Mouse (Mus musculus) bone marrow, adult 2 months (tissue): ENCODE data around the gene Zwilch. TPM values are rescaled to one million over a fixed set of nuclear protein-coding genes. Genes with fewer than 3 reads are reported as not detected.
A peak's percentile ranks its signal among the peaks of the same experiment; 100 is the strongest.
"Not testable (repeated sequence)": the region's sequence is repeated elsewhere in the genome, so short reads cannot be mapped to it uniquely, and the experiment has no call there.

Experiments used
- H3K27ac ChIP-seq: fragments of 200-500 bp; 2 replicates; pipeline ENCODE4 v1.5.1; 2012; ENCODE audit warnings: low read depth, mild to moderate bottlenecking, control low read depth, inconsistent platforms, low read length; ENCODE audit not compliant: control insufficient read depth, poor library complexity, insufficient read depth
- H3K4me1 ChIP-seq: fragments of 200-500 bp; 2 replicates; pipeline ENCODE4 v1.6.1; 2011; ENCODE audit warnings: low read length; ENCODE audit not compliant: control insufficient read depth, insufficient read depth
- H3K4me3 ChIP-seq: fragments of 200-500 bp; replicated peaks from 2 replicates; pipeline ENCODE3; 2011; ENCODE audit warnings: mild to moderate bottlenecking, low read depth, low read length, control low read depth; ENCODE audit not compliant: control insufficient read depth
- CTCF ChIP-seq: fragments of 200-500 bp; IDR thresholded peaks from 2 replicates; pipeline ENCODE4 v1.5.1; 2011; ENCODE audit warnings: low read length, control low read depth; ENCODE audit not compliant: control insufficient read depth, insufficient read depth
- POLR2A ChIP-seq: fragments of 200-500 bp; IDR thresholded peaks from 2 replicates; pipeline ENCODE4 v1.6.1; 2011; ENCODE audit warnings: low read depth, mild to moderate bottlenecking, control low read depth, low read length, borderline replicate concordance; ENCODE audit not compliant: control insufficient read depth
- WGBS: fragments of 180-500 bp; shearing (Covaris S2); methylation state at CpG from one replicate; pipeline ENCODE4 v1.1.7; 2018; 5-methylcytosine and 5-hydroxymethylcytosine counted together
- polyA plus RNA-seq: library from polyadenylated mRNA; stranded (reverse); fragments of >200 nt; gene quantifications from 2 replicates; pipeline ENCODE4 v1.2.4, GENCODE M21; 2011; ENCODE audit warnings: low replicate concordance; ENCODE audit not compliant: missing spikeins, insufficient read depth, insufficient read length

Zwilch gene
- polyA plus RNA-seq, 1 experiment, result 29.9 TPM

DNA sequence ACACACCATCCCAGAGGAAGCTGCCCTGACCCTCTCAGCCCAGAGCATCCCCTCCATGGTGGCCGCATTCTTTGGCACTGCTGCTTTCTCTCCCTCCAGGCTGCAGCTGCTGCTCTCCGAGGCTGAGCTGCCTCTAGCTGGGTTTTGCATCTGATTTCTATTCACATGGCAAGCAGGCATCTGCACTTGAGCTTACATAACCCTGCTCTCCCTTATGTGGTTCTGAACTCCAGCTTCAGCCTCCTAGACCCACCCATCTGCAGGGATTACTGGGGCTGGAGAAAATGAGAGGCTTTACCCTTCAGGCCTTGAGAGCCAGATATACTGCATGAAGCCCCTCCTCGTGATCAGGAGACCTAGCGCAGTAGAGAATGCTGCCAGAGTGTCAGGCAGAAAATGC lies 22.6 kb upstream of the Zwilch start:
- H3K4me1 ChIP-seq, result no peaks in the 10 kb centered on the region
- H3K4me3 ChIP-seq, result no peak overlapping the region
- H3K27ac ChIP-seq, result no peak overlapping the region
- 83% methylated on average over 4 of the region's 4 CpGs for WGBS
- TF ChIP-seq POLR2A, result no peak
- TF ChIP-seq CTCF, result no peak

DNA sequence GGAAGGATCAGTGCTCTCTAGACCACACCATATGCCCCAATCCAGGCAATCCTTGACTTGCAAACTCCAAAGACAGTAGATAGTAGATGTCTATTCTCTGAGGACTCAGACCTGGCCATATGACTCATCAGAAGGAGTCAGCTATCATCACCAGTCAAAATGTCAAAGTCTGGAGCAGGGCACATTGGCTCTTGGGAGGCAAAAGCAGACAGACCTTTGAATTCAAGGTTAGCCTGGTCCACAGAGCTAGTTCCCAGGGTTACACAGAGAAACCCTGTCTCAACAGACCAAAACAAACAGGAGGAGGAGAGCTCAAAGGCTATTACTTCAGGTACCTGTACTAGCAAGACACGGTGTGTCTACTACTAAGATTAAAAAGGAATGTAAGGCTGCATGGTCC lies 21.0 kb upstream of the Zwilch start:
- H3K27ac ChIP-seq, result no peak overlapping the region
- H3K4me1 ChIP-seq, result no peaks in the 10 kb centered on the region
- TF ChIP-seq POLR2A (no peak), CTCF (no peak)
- H3K4me3 ChIP-seq, result no peak overlapping the region
- WGBS, result 91% methylated on average over 1 of the region's 1 CpGs

DNA sequence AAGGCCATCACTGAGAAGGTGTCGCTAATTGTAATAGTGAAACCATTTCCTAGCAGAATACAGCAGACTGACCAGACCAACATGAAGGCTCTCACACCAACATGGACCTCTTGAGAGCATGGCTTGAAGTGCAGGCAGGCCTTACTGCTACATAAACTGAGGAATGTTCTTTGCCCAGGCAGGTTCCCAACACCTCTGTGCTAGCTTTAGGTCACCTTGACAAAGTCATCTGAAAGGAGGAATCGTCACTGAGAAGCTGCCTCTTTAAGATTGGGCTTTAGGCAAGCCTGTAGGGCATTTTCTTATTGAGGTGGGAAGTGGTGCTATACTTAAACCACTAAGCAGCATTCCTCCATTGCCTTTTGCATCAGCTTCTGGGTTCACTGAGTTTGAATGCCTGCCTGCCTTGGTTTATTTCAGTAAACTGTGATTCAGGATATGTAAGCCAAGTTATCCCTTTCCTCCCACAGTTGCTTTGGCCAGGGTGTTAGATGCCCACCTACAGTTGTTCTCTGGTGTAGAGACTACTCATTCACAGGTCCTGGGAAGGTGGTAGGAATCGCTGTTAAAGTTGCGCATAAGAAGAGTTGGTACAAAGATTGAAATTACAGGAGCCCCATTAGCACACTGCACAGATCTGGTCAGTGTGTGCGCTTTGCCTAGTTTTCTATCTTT lies 11.4 kb upstream of the Zwilch start:
- TF ChIP-seq CTCF (no peak), POLR2A (no peak)
- 86% methylated on average over 5 of the region's 5 CpGs for WGBS
- H3K27ac ChIP-seq, result no peak overlapping the region
- H3K4me1 ChIP-seq, result no peaks in the 10 kb centered on the region; the same call in 1 of the 2 replicates
- no peak overlapping the region for H3K4me3 ChIP-seq

DNA sequence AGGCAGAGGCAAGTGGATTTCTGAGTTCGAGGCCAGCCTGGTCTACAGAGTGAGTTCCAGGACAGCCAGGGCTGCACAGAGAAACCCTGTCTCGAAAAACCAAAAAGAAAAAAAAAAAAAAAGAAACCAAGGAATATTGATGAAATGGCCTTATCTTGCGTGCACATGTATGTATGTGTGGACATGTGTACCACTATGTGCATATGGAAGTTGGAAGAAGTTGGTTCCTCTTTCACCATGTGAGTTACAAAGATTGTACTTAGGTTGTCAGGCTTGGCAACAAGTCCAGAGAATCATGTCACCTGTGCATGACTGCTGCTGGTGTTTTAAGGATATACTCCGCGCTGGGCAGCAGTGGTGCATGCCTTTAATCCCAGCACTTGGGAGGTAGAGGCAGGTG lies 10.4 kb upstream of the Zwilch start:
- H3K4me1 ChIP-seq, H3K27ac ChIP-seq, H3K4me3 ChIP-seq: not testable (repeated sequence)
- WGBS, result 82% methylated on average over 5 of the region's 5 CpGs

DNA sequence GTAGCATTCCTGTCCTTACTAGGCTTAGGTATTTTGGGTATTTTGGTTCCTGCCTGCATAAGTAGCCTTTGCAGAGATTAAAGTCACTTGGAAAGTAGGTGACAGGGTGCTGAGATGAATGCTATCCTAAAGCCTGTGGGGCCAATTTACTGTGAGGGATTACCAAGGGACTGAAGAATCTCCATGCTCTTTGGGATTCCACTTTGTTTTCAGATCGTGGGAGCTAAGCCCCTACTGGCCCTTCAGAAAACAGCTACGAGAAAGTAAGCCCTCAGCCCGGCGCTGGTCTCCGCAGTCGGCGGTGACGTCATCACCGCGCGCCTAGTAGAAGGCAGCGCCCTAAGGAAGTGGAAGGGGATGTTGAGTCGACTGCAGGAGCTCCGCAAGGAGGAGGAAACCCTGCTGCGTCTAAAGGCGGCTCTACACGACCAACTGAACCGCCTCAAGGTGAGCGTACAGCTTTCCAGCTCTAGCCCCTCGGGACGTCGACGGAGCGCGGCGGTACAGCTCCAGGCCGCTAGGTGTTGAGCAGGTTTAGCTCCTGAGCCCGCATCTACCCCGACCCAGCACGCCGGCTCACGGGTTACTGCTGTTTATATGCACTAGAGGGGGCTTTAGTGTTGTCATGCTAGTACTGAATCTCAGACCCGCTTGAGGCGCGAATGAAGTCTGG lies 6.2 kb upstream of the Zwilch start, which contains the start of gene Snapc5:
Gene Snapc5, plus strand, starts transcription at position 301 of the 673 bp plus-strand sequence.
- under 1% methylated on average over 35 of the region's 35 CpGs for WGBS
- H3K27ac ChIP-seq, result peak within 1 kb of the TSS; percentile 97
- peak within 1 kb of the TSS; percentile 100 for H3K4me3 ChIP-seq
- TF ChIP-seq CTCF (peak; percentile 26), POLR2A (peak; percentile 83; the same call in 1 of the 2 replicates)
- no peaks in the 10 kb centered on the region; the same call in 1 of the 2 replicates for H3K4me1 ChIP-seq

DNA sequence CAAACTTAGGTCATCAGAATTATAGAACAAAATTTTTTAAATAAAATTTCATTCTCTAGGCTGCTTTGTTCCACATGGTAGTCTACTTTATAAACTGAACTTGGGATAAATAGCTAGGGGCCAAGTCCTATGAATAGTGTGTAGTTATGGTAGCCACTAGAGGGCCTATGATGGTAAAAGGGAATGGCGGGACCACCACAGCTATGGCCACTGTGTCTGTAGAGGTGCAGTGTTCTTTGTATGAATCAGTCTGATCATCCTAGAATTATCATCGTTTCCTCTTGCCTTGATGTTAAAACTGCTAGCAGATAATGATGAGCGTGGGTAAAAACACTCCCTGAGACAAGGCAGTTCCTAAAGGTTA lies 5.7 kb upstream of the Zwilch start:
- Histone ChIP-seq H3K4me1 (no peaks in the 10 kb centered on the region; the same call in 1 of the 2 replicates), H3K27ac (no peak overlapping the region), H3K4me3 (peak overlapping the region; percentile 100)
- WGBS, result 57% methylated on average over 3 of the region's 3 CpGs
- TF ChIP-seq POLR2A (no peak), CTCF (no peak)

DNA sequence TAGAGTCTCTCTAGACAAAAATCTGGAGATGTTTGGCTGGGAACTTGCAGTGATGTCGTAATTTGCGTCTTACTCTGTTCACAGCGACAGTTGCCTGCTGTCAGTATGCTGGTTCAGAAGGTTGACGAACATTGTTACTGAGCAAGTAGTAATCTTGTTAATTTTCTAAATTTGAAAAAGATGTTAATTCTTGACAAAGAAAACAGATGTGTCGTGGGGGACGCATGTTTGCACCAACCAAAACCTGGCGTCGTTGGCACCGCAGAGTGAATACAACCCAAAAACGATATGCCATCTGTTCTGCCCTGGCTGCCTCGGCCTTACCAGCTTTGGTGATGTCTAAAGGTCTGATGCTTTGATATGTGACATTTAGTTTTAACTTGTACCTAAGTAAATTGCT lies 2.5 kb upstream of the Zwilch start:
- H3K4me1 ChIP-seq, result no peaks in the 10 kb centered on the region; the same call in 1 of the 2 replicates
- 74% methylated on average over 11 of the region's 11 CpGs for WGBS

DNA sequence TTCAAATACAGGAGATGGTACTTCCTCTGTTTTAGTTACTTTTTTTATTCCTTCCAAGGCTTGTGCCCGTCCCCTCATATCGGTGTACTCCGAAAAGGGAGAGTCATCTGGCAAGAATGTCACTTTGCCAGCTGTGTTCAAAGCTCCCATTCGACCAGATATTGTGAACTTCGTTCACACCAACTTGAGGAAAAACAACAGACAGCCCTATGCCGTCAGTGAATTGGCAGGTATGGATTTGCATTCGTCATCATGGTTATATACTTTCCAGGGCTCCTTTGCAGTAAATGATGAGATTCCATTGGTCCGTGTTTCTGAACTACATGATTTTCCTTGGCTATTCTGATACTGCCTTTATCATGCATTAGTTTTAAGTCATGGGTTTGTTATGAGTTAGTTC lies 1.9 kb upstream of the Zwilch start:
- no peak overlapping the region for H3K4me3 ChIP-seq
- no peak for TF ChIP-seq CTCF
- TF ChIP-seq POLR2A, result no peak
- WGBS, result 65% methylated on average over 8 of the region's 8 CpGs
- H3K27ac ChIP-seq, result no peak overlapping the region
- H3K4me1 ChIP-seq, result no peaks in the 10 kb centered on the region; the same call in 1 of the 2 replicates

More for the DNA sequence above, 2.5 kb upstream of the Zwilch start:
- Histone ChIP-seq H3K4me3 (no peak overlapping the region), H3K27ac (no peak overlapping the region)
- TF ChIP-seq CTCF (no peak), POLR2A (no peak)
